Mouse (Mus musculus): Measurements from ENCODE around the gene Zfp981. TPM values are rescaled to one million over a fixed set of nuclear protein-coding genes. Genes with fewer than 3 reads are reported as not detected.
"Not testable (repeated sequence)": the region's sequence is repeated elsewhere in the genome, so short reads cannot be mapped to it uniquely, and the experiment has no call there.

Gene Zfp981
- polyA plus RNA-seq, 1 experiment from 2014 or later: not detected

DNA sequence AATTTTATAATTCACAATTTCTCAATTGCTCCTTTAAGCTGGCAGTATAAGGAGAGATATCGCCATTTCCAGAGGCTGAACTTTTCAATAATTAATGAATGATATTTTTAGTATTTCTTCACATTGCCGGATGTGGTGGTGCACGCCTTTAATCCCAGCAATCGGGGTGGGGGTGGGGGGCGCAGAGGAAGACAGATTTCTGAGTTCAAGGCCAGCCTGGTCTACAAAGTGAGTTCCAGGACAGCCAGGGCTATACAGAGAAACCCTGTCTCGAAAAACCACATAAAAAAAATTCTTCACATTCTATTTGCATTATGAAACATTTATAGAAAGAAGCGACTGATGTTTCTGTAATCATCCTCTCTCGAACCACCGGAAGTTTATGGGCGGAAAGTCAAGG lies 19.3 kb upstream of the Zfp981 start:
- not testable (repeated sequence) for H3K4me3 ChIP-seq (replicated peaks; ENCODE audit: low read length); H3K27ac ChIP-seq (ENCODE audit: low read length); H3K36me3 ChIP-seq (ENCODE audit: control insufficient read depth, insufficient read depth, low read length); H3K4me1 ChIP-seq (ENCODE audit: control insufficient read depth, insufficient read depth, low read length); ATAC-seq (ENCODE audit: insufficient read depth, low FRiP score); H3K27me3 ChIP-seq (ENCODE audit: control insufficient read depth, insufficient read depth, low read length); H3K9ac ChIP-seq (ENCODE audit: low read length); H3K4me2 ChIP-seq (ENCODE audit: low read depth, low read length)
- peaks cover 32% of the 10 kb centered on the region for H3K9me3 ChIP-seq (replicated peaks; ENCODE audit: control insufficient read depth, low read length)
- WGBS: 86% methylated on average over 10 of the region's 10 CpGs

DNA sequence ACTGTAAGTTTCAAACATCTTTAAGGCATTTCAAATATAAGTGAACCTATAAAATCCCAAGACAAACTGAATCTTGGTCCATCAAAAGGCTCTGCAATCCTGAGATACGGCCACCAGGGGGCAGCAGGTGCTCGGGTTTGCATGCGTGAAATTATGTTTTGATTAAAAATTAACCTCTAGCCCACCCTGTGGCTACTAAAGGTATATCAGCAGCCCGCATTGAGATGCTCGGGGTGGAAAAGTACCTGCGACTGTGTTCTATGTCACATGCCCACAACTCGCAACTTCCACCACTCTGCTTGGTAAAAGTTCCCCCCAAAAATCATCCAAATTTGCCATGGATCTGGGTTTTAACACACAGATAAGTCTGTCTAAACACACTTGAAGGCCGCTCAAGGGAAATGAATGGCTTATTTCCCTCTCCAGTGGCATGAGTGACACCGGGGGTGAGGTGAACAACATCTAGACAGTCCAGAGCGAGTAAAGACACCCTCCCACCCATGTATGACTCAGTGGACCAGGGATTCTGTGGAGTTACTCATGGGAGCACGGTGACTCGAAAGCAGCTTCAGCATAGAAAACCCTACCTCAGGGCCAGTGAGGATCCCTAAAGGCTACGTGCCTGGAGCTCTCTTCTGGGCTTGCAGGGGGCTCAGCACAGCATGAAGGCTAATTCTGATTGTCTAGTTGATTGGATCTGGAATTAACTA lies 18.1 kb upstream of the Zfp981 start:
- 70% methylated on average over 13 of the region's 13 CpGs for WGBS
- ATAC-seq (ENCODE audit: insufficient read depth, low FRiP score): peak; percentile 54
- H3K27ac ChIP-seq (ENCODE audit: low read length); H3K4me1 ChIP-seq (ENCODE audit: control insufficient read depth, insufficient read depth, low read length); H3K4me3 ChIP-seq (replicated peaks; ENCODE audit: low read length); H3K36me3 ChIP-seq (ENCODE audit: control insufficient read depth, insufficient read depth, low read length); H3K9ac ChIP-seq (ENCODE audit: low read length); H3K4me2 ChIP-seq (ENCODE audit: low read depth, low read length); H3K27me3 ChIP-seq (ENCODE audit: control insufficient read depth, insufficient read depth, low read length): not testable (repeated sequence)
- H3K9me3 ChIP-seq (replicated peaks; ENCODE audit: control insufficient read depth, low read length): peaks cover 32% of the 10 kb centered on the region

DNA sequence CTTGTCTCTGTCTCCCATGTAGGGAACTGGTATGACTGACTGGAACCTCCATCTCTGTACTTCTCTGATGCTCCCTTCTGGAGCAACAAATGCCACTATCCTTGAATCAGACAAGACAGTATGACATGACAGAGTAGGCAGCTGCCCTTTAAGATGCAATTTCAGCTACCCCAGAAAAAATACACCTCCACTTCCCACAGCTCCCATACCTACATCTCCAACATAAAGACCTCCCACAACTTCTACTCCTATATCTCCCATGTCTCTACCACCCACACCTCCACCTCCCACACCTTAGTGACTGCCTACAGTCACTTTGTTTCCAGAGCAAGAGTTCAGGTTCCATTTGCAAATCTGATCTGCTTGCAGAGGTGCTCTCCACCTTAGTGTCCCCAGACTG lies 17.2 kb upstream of the Zfp981 start:
- not testable (repeated sequence) for H3K36me3 ChIP-seq (ENCODE audit: control insufficient read depth, insufficient read depth, low read length); H3K4me2 ChIP-seq (ENCODE audit: low read depth, low read length); H3K27me3 ChIP-seq (ENCODE audit: control insufficient read depth, insufficient read depth, low read length); ATAC-seq (ENCODE audit: insufficient read depth, low FRiP score); H3K4me3 ChIP-seq (replicated peaks; ENCODE audit: low read length); H3K9ac ChIP-seq (ENCODE audit: low read length); H3K27ac ChIP-seq (ENCODE audit: low read length); H3K4me1 ChIP-seq (ENCODE audit: control insufficient read depth, insufficient read depth, low read length)
- peaks cover 36% of the 10 kb centered on the region for H3K9me3 ChIP-seq (replicated peaks; ENCODE audit: control insufficient read depth, low read length)

DNA sequence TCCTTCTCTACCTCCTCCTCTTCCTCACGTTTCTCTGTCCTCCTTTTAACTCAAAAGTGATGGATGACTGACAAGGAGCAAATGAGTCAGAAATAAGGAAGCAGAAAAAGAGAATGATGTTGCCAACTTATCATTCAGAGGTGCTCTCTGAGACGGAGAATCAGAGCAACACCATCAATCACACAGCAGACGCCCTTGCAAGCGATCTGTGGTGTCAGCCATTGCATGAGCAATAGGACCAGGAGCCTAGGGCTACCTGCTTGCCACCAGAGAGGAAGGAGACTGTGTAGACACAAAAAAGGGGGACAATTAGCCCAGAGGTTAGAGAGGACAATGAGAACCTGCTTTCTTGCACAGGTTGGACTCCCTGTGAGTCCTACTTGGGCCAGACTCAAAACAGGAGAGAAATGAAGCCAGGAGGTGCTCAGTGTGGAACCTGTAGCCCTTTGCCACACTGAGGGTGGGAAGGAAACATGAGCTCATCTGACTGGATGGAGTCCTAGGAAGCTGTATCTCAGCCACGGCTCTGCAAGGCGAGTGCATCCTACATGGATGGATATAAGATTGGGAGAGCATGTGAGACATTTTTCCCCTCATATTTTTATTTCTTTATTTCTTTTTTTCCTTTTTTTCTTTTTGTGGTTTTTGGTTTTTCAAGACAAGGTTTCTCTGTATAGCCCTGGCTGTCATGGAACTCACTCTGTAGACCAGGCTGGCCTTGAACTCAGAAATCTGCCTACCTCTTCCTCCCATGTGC lies 16.5 kb upstream of the Zfp981 start:
- H3K4me2 ChIP-seq (ENCODE audit: low read depth, low read length); ATAC-seq (ENCODE audit: insufficient read depth, low FRiP score); H3K27me3 ChIP-seq (ENCODE audit: control insufficient read depth, insufficient read depth, low read length); H3K9ac ChIP-seq (ENCODE audit: low read length); H3K27ac ChIP-seq (ENCODE audit: low read length); H3K36me3 ChIP-seq (ENCODE audit: control insufficient read depth, insufficient read depth, low read length); H3K4me3 ChIP-seq (replicated peaks; ENCODE audit: low read length); H3K4me1 ChIP-seq (ENCODE audit: control insufficient read depth, insufficient read depth, low read length): not testable (repeated sequence)
- WGBS: 68% methylated on average over 6 of the region's 6 CpGs
- peaks cover 35% of the 10 kb centered on the region for H3K9me3 ChIP-seq (replicated peaks; ENCODE audit: control insufficient read depth, low read length)

DNA sequence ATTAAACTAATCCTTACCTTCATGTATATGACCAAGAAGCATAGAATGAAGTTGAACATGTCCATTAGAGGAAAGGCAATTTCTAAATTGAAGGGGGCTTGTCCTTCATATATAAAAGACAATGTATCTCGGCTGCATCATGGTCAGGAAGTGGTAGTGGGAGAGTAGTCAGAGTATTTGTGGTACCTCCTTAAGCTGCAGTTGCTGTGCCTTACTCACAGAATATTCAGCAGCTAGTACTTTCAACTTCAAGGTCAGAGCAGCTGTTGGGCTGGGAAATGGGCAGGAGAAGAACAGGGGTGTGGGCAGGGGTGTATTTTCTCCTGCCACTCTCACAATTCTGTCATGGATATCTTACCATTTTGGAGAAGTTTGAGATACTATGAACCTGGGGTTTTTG lies 15.1 kb upstream of the Zfp981 start:
- H3K4me1 ChIP-seq (ENCODE audit: control insufficient read depth, insufficient read depth, low read length); H3K27ac ChIP-seq (ENCODE audit: low read length); H3K27me3 ChIP-seq (ENCODE audit: control insufficient read depth, insufficient read depth, low read length); H3K4me2 ChIP-seq (ENCODE audit: low read depth, low read length); H3K4me3 ChIP-seq (replicated peaks; ENCODE audit: low read length); H3K9ac ChIP-seq (ENCODE audit: low read length); H3K36me3 ChIP-seq (ENCODE audit: control insufficient read depth, insufficient read depth, low read length): not testable (repeated sequence)
- ATAC-seq (ENCODE audit: insufficient read depth, low FRiP score): 0 out of 2 replicates have a peak, but pooled peaks have one; percentile 14
- WGBS: 66% methylated on average over 1 of the region's 1 CpGs
- peaks cover 30% of the 10 kb centered on the region for H3K9me3 ChIP-seq (replicated peaks; ENCODE audit: control insufficient read depth, low read length)

DNA sequence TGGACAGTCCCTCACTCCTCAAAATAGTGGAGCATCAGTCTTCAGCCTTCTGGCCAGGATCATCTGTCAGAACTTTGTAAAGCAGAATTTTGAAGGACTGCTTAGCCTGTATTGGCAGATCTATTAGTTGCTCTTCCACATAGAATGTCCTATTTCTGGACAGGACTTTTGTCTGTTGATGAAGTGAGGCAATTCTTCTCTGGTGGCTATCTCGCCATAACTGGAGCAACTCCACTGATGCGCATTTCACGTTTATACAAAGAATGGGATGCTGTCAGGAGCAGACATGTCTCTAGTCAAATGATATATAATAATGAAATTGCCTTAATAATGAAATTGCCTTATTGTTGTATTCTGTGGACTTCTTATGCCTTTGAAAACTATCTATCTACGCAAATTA lies 12.6 kb upstream of the Zfp981 start:
- not testable (repeated sequence) for ATAC-seq (ENCODE audit: insufficient read depth, low FRiP score); H3K4me2 ChIP-seq (ENCODE audit: low read depth, low read length)
- peaks cover 29% of the 10 kb centered on the region for H3K9me3 ChIP-seq (replicated peaks; ENCODE audit: control insufficient read depth, low read length)

DNA sequence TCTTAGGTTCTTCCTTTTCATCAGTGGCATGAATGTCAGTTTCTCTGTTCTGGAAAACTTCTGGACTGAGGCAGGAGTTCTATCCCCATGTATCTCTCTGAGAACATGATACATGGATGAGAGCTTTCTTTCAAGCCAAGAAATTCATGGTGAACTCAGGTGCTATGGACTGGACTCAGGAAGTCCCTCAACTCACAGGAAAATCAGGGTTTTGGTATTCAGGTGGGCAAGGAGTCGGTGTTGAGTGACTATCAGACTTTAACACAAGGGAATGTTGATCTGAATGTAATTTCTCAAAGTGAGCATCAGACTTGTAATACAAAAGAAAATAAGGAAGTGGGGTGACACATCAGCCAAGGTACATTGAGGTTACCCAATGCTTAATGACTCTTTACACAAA lies 9.8 kb upstream of the Zfp981 start:
- not testable (repeated sequence) for H3K9ac ChIP-seq (ENCODE audit: low read length); H3K4me1 ChIP-seq (ENCODE audit: control insufficient read depth, insufficient read depth, low read length); H3K4me2 ChIP-seq (ENCODE audit: low read depth, low read length); H3K4me3 ChIP-seq (replicated peaks; ENCODE audit: low read length); H3K36me3 ChIP-seq (ENCODE audit: control insufficient read depth, insufficient read depth, low read length); H3K27ac ChIP-seq (ENCODE audit: low read length); H3K27me3 ChIP-seq (ENCODE audit: control insufficient read depth, insufficient read depth, low read length)
- 68% methylated on average over 1 of the region's 1 CpGs for WGBS
- peaks cover 27% of the 10 kb centered on the region for H3K9me3 ChIP-seq (replicated peaks; ENCODE audit: control insufficient read depth, low read length)
- ATAC-seq (ENCODE audit: insufficient read depth, low FRiP score): 0 out of 2 replicates have a peak, but pooled peaks have one; percentile 18

More for the DNA sequence above, 12.6 kb upstream of the Zfp981 start:
- H3K27ac ChIP-seq (ENCODE audit: low read length); H3K27me3 ChIP-seq (ENCODE audit: control insufficient read depth, insufficient read depth, low read length); H3K36me3 ChIP-seq (ENCODE audit: control insufficient read depth, insufficient read depth, low read length); H3K4me1 ChIP-seq (ENCODE audit: control insufficient read depth, insufficient read depth, low read length); H3K4me3 ChIP-seq (replicated peaks; ENCODE audit: low read length); H3K9ac ChIP-seq (ENCODE audit: low read length): not testable (repeated sequence)
- 76% methylated on average over 4 of the region's 4 CpGs for WGBS

DNA sequence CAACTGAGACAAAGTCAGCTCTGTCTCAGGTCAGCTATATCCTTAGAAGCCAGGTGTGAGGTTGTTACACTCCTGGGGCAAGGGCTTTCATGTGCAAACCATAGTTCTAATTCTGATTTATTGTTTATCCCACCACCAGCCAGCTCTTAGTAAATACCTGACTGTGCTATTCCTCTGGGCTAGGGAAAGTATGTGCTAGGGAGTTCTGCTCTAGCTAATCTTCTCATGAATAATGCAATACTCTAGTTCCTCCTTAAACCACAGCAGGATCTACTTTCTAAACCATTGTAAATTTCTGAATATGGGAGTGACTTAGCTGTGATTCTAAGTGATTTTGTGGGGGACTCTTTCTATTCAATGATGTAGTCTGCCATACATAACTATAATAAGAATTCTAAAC lies 9.4 kb upstream of the Zfp981 start:
- H3K36me3 ChIP-seq (ENCODE audit: control insufficient read depth, insufficient read depth, low read length): no peaks in the 10 kb centered on the region
- no peaks in the 10 kb centered on the region for H3K4me1 ChIP-seq (ENCODE audit: control insufficient read depth, insufficient read depth, low read length)
- H3K4me3 ChIP-seq (replicated peaks; ENCODE audit: low read length): no peak overlapping the region
- no peak overlapping the region for H3K9ac ChIP-seq (ENCODE audit: low read length)
- H3K27me3 ChIP-seq (ENCODE audit: control insufficient read depth, insufficient read depth, low read length): no peaks in the 10 kb centered on the region
- peaks cover 29% of the 10 kb centered on the region for H3K9me3 ChIP-seq (replicated peaks; ENCODE audit: control insufficient read depth, low read length)
- no peak overlapping the region for H3K27ac ChIP-seq (ENCODE audit: low read length)
- ATAC-seq (ENCODE audit: insufficient read depth, low FRiP score): no peak
- no peak overlapping the region for H3K4me2 ChIP-seq (ENCODE audit: low read depth, low read length)

DNA sequence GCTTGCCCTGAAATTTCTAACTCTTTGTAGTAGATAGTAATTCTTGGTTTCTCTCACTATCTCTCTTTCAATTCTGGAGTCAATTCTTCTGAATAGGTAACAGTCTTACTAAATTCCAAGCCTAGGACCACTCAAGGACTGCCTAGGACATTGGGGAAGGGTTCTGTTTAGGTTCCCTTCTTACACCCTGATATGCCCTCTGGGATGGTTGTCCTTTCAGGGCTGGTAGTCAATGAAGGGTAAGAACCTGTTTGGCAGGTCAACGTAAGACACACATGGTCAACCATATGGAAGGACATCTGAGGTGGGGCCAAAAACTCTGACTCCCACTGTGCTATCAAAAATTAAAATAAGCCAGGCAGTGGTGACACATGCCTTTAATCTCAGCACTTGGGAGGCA lies 9.0 kb upstream of the Zfp981 start:
- no peak overlapping the region for H3K9ac ChIP-seq (ENCODE audit: low read length)
- no peaks in the 10 kb centered on the region for H3K27me3 ChIP-seq (ENCODE audit: control insufficient read depth, insufficient read depth, low read length)
- no peak overlapping the region for H3K27ac ChIP-seq (ENCODE audit: low read length)
- peaks cover 29% of the 10 kb centered on the region for H3K9me3 ChIP-seq (replicated peaks; ENCODE audit: control insufficient read depth, low read length)
- no peak overlapping the region for H3K4me3 ChIP-seq (replicated peaks; ENCODE audit: low read length)
- ATAC-seq (ENCODE audit: insufficient read depth, low FRiP score): no peak
- 34% methylated on average over 1 of the region's 1 CpGs for WGBS
- H3K4me2 ChIP-seq (ENCODE audit: low read depth, low read length): no peak overlapping the region
- H3K36me3 ChIP-seq (ENCODE audit: control insufficient read depth, insufficient read depth, low read length): no peaks in the 10 kb centered on the region
- H3K4me1 ChIP-seq (ENCODE audit: control insufficient read depth, insufficient read depth, low read length): no peaks in the 10 kb centered on the region
